Mouse (Mus musculus): Measurements from ENCODE around the gene Nos3.

The Nos3 gene

DNA sequence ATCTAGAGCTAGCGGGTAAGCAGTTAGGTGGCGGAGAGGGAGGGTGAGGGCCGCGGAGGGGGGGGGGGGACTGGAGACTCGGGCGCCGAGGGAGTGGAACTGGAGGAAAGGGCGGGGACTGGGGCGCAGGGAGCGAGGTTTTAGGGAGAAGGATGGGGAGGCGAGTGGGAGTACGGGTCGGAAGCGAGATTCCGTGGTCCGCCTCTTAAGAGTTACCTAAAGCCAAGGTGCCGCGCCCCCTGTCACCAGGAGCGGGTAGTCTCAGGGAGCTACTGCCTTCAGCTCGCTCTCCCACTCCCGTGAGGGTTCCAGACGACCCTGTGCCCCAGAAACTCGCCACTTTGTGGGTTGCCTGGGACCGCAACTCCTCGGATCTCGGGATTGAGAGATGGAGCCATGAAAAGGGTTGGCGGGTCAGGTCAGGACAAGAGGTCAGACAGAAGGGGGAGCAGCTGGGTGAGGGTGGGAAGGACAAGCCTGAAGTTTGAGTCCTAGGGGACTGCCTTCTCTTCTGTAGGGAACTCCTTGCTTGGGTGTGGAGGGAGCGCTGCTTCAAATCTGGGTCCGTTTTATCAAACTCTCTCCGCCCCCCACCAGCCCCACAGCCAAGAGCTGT is 60.9 kb downstream of the Nos3 start:
- no peak for DNase-seq (ENCODE audit: extremely low read depth, low read depth, low spot score)

GRCm38 (mm10) chr5:24426037-24426432 is 61.4 kb downstream of the Nos3 start:
- no peak for DNase-seq (ENCODE audit: extremely low read depth, low read depth, low spot score)

- DNase-seq (ENCODE audit: extremely low read depth, low read depth, low spot score), result no peak
Measured at GRCm38 (mm10) chr5:24426556-24427284, 62.1 kb downstream of the Nos3 start.

- no peak for DNase-seq (ENCODE audit: extremely low read depth, low read depth, low spot score)
Measured at GRCm38 (mm10) chr5:24427285-24427633, 62.6 kb downstream of the Nos3 start.

- DNase-seq (ENCODE audit: extremely low read depth, low read depth, low spot score), result no peak
Measured at GRCm38 (mm10) chr5:24427981-24428402, 63.4 kb downstream of the Nos3 start.

- no peak for DNase-seq (ENCODE audit: extremely low read depth, low read depth, low spot score)
Measured at GRCm38 (mm10) chr5:24428596-24428995, 64.0 kb downstream of the Nos3 start.

GRCm38 (mm10) chr5:24433993-24434392 is 69.4 kb downstream of the Nos3 start:
- DNase-seq (ENCODE audit: extremely low read depth, low read depth, low spot score), result no peak
